Mouse (Mus musculus): ENCODE data around the gene Mup8. TPM values are rescaled to one million over a fixed set of nuclear protein-coding genes. Genes with fewer than 3 reads are reported as not detected.
"Not testable (repeated sequence)": the region's sequence is repeated elsewhere in the genome, so short reads cannot be mapped to it uniquely, and the experiment has no call there.

Gene Mup8
- polyA plus RNA-seq (2015; fragmentation: Nextera tagmentation; extraction: Ambion mirVana) = not detected in 2 replicates

DNA sequence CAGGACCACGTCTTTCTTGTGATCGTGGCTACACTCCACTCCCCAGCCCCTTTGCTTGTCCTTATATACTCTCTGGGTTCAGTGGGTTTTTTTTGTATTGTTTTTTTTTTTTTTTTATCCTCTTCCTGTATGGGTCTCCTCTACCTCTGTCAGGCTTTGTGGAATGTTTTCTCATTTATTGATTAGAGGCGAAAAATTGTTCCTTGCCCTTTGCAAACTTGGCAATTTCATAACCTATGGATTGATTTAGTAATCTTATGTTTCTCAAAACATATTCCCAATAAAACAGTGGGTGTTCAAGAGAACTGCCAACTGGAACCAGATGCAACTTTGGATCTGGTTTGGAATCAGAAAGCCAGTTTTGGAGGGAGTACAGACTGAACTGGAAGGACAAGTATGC lies at the start of gene Mup8:
TSS of gene Mup8 (minus strand) at position 101 of the 400 bp plus-strand sequence.
- H3K9me3 ChIP-seq (replicated peaks); H3K9ac ChIP-seq; H3K36me3 ChIP-seq; H3K27ac ChIP-seq (replicated peaks); ATAC-seq (ENCODE audit: insufficient number of reproducible peaks, low FRiP score, low TSS enrichment, low read depth); H3K4me3 ChIP-seq (replicated peaks); H3K27me3 ChIP-seq; H3K4me2 ChIP-seq (replicated peaks); H3K4me1 ChIP-seq: not testable (repeated sequence)
- WGBS = 78% methylated on average over 2 of the region's 3 CpGs

DNA sequence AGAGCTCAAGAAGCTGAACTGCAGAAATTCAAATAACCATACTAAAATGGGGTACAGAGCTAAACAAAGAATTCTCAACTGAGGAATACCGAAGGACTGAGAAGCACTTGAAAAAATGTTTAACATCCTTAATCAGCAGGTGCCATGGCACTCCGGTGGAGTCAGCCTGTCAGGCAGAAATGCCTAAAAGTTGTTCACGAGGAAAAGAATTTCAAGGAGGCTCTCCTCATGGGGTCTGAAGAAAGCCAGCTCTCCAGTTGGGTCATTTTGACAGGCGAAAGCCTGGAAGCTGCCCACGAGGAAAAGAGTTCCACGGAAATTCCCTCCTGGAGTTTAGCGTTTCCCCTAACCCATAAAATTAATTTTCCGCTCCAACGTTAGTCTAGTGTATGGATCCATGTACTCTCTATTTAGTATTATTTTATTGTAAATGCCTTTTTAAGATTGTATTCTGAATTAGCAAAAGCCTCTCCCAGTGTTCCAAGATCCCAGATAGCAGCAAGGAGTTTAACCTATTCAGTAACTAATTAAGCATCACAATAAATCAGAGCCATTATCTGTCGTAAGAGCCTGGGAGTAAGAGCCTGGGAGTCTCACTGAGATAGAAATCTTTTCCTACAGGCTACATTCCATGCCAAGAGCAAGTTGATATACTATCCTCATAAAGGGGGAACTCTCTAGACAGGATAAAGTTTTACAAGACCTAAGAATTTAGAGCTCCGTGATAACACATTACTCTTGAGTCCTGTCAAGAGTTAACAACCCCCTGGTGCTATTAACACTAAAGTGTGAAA lies 43.8 kb upstream of the Mup8 start:
- not testable (repeated sequence) for H3K9ac ChIP-seq; H3K4me1 ChIP-seq; H3K27ac ChIP-seq (replicated peaks); H3K4me3 ChIP-seq (replicated peaks); ATAC-seq (ENCODE audit: insufficient number of reproducible peaks, low FRiP score, low TSS enrichment, low read depth); H3K27me3 ChIP-seq; H3K4me2 ChIP-seq (replicated peaks); H3K9me3 ChIP-seq (replicated peaks); H3K36me3 ChIP-seq
- WGBS = 76% methylated on average over 11 of the region's 11 CpGs

- WGBS = 89% methylated on average over 3 of the region's 4 CpGs
- H3K4me1 ChIP-seq = not testable (repeated sequence)
These were observed 40.3 kb upstream of the Mup8 start for GRCm38 (mm10) chr4:60262706-60263105.

More at GRCm38 (mm10) chr4:60262706-60263105, 40.3 kb upstream of the Mup8 start:
- not testable (repeated sequence) for ATAC-seq (ENCODE audit: insufficient number of reproducible peaks, low FRiP score, low TSS enrichment, low read depth); H3K9ac ChIP-seq; H3K4me2 ChIP-seq (replicated peaks); H3K36me3 ChIP-seq; H3K27ac ChIP-seq (replicated peaks); H3K4me3 ChIP-seq (replicated peaks); H3K9me3 ChIP-seq (replicated peaks); H3K27me3 ChIP-seq

Other genes with a start within 250 kb of the Mup8 start
- gene Mup7, start 152.1 kb downstream of the Mup8 start, polyA plus RNA-seq (2015; fragmentation: Nextera tagmentation; extraction: Ambion mirVana) = 0.47 TPM in 1 of 2 replicates, not detected in the other
- gene Mup2, start 68.3 kb downstream of the Mup8 start, polyA plus RNA-seq (2015; fragmentation: Nextera tagmentation; extraction: Ambion mirVana) = not detected in 2 replicates
- not detected in 2 replicates for gene Mup9, start 199.4 kb upstream of the Mup8 start, polyA plus RNA-seq (2015; fragmentation: Nextera tagmentation; extraction: Ambion mirVana)

Measured in embryonic facial prominence, embryonic 15.5 days (tissue).